Mouse (Mus musculus) neural tube, embryonic 10.5 days (tissue): ENCODE results near the gene Bcl9l.

ENCODE experiments used
- DNase-seq: peaks from one replicate; pipeline ENCODE4 v3.0.0-alpha.2; 2017; ENCODE audit warnings: low spot score; ENCODE audit errors: extremely low spot score

The Bcl9l gene

DNA sequence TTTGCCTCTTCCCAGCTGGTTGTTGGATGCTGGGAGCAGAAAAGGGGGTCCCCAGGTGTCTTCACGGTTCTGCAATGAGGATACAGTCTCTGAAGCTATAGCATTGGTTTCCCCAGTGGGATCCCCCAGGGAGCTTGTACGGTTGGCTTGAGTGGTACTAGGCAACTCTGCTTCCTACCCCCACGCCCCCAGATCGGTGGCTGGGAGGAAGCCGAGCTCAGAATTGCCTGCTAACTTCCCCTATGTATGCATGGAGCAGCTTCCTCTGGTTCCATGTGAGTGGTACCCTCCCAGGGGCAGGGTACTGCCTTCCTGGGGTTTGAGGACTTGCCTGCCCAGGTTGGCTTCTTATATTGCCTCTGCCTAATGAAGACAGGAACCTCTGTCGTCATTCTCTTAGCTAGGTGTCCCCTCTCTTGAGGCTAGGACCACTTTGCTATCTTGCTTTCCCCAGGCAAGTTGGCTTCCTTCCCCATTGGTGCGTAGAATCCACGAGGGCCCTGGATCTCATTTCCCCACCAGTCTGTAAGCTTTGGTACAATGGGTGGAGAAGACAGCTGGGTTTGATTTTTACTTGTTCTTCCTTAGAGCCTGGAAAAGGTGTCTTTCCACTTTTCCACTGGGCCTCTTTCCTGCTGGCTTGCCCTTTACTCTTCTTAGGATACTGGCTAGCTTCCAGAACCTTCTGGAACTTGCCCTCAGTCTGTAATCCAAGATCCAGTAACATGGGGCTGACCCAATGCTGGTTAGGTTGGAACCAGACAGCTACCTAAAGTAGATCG is 29.5 kb downstream of the Bcl9l start:
- no peak for DNase-seq

DNA sequence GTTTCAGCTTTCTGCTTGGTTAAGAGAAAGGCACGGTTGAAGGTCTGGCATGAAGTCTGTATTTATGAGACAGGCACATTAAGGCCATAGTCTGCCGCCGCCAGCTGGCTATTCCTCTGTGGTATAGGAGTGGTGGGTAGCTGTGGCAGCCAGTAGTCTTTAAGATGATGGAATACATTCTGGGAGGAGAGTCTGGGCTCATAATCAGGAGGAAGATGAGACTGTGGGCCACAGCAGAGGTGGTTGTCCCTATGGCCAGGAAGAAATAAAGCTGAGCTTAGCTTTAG is 30.0 kb downstream of the Bcl9l start:
- DNase-seq: no peak

DNA sequence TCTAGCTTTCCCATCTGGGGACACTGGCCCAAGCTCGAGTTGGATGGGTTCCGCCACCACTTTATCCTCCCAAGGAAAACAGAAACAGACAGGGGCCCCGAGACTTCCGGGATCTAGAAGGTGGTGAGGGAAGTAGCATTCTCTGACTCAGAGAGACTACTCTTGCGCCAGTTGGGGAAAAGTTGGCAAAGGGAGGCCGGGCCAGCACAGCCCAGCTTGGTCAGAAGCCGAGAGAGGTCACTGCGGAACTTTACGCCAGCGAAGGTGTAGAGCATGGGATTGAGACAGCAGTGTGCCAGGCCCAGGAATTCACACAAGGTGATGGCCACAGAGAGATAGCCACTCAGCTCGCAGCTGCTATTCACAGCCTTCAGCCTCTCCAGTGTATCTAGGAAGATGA is 30.5 kb downstream of the Bcl9l start:
- DNase-seq: no peak

DNA sequence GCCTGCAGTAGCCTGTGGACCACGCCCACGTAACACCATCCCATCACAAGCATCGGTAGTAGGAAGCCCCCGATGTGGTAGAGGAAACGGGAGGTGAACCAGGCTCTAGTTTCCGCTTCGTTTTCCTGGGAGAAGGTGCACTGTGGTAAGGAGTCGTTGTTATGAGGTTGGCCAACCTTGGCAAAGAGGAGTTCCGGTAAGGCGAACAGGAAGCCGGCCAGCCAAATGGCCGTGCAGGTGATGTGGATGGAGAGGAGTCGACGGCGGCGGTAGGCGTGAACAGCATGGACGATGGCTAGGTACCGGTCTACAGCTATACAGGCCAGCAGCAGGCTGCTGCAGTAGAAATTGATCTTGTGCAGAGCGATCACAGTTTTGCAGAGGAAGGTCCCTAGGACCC is 31.0 kb downstream of the Bcl9l start:
- DNase-seq: no peak

DNA sequence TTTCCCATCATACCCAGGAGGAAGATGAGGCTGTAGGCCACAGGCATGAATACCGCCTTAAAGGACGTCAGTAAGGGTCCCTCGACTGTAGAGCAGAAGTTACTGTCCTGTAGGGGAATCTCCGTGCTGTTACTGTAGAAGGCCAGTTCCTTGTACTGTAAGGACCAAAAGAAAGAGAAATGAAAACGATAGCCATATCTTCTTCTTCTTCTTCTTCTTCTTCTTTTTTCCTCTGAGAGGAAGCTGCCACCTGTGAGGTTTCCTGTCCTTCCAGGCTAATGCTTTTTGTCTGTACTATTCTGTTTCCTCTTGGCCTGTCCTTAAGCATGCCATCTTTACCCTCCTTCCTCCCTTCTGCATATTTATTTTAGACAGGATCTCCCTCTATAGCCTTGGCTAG is 31.5 kb downstream of the Bcl9l start:
- no peak for DNase-seq

DNA sequence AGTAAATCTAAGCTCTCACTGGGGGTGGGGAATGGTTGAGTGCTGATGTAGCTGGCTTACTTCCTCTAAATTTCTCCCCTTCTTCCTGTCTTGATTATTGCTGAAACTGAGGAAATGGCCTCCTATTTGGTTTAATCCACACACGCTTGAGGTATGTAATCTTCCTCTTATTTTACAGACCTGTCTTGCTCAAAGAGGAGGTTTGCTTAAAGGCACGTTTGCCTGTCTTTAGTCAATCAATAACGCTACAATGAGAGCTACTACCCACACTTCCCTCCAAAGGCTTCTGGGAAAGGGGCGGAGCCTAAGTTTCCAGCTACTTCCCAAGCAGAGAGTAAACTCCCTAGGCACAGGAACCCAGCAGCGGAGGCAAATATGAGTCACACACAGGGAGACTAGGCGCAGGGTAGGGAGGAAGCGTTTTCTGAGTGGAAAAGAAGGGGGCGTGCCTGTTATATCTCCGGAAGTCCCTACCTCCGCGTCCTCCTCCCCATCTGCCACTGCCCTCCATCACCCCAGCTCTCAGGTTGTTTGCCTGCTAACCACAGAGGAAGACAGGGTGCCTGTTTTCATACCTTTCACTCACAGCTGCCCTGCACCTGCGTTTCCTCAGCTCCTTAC is 32.6 kb downstream of the Bcl9l start:
- DNase-seq: no peak

DNA sequence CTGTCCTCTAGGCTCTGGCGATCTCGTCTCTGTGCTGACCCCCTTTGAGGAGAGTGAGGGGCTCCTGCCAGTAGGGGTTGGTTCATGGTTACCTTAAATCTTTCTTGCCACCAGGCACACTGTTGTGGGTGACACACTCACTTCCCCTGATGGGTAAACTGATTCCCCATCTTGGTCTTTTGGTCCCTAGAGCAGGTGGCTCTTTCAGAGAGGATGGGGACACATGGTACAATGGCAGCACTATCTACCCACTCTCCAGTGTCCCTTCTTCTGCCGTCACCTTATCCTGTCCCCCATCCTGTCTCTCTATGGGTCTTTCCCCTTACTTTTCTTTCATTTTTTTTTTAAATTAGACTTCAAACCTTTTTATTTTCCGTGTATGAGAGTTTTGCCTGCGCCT is 33.3 kb downstream of the Bcl9l start:
- no peak for DNase-seq

DNA sequence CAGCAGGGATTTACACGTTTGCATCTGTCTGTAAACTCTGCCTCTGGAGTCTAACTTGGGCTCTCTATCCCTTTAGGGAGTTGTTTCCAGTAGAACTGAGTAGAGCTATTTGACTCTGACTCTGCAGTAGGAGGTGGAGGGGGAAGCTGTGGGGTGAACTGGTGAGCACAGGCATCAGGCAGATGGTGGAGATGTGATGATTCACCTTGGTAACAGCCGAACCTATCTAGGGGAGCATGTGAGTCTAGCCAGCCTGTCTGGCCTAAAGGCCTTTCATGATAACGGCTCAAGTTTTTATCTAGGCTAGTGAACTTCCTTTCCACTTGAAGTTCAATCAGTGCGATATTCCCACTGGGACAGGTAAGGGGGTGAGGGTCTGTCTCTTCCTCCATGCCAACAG is 34.7 kb downstream of the Bcl9l start:
- no peak for DNase-seq

DNA sequence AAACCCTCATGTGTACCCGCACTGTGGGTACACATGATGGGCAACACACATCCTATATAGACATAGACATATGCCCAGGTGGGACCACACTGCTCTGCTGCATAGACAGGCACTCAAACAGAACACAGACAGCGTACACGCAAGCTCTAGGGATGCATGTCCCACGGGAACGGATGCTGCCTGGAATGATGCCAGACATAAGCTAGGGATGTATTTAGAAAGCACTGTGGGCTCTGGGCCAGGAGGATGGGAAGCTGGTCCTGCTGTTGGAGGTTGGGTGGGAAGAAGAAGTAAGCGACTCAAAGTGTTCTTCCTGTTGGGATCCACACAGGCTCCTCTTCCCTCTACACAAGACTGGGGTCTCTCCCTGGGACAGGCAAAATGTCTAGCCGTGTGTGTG is 35.4 kb downstream of the Bcl9l start:
- DNase-seq: no peak

DNA sequence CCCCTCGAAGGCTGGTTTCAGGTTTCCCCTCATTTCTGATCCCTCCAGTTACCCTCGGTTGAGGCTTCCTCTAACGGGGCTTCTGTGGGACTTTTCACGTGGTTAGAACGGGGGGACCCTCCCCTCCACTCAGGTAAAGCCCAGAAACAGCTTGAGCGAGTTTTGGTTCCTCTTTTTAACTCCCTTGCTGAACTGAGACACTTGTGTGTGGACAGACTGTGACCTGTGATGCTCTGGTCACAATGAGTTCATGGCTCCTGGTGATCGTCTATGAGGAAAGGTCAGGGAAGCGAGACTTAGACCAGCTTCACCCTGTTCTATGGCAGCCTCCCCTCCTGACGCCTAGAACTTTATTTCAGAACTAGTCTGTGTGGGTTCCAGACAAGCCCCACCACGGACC is 39.3 kb downstream of the Bcl9l start:
- DNase-seq: no peak

DNA sequence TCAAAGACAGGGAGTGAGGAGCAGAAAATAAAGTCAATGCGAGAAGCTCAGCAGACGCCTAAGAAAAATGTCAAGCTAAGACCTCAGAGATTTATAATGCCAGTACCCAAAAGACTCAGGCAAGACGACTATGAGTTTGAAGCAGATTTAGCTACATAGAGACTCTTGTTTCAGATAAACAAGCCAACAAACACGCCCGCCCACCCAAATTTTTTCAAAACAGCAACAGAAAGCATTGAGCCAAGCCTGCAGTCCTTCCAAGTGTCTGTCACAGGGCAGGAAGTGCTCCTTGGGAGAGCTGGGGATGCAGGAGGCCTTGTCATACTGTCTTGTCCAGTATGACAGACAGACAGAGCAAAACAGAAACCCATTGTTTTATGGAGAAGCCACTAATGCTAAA is 41.1 kb downstream of the Bcl9l start:
- DNase-seq: no peak

DNA sequence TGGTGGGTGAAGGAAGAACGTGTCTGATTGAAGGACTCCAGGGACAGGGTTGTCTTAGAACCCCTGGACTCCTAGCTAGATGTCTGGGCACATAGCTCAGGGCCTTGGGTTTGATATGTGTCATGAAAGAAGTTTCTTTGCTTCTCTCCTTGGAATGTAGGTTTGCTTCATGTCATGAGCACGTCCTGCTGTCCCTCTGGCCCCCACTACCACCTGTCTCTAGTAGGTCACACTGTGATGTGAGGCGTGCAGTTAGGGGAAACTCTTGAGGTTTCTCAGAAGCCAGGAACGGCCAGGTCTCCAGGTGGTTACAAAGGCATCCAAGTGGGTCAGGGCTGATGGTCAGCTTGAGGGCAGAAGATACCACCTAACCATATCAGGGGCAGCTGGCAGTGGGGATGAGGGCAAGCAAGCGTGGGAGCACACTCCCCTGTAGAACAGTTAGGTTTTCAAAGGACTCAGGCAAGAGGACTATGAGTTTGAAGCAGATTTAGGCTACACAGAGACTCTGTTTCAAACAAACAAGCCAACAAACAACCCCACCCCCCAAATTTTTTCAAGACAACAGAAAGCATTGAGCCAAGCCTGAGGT is 41.7 kb downstream of the Bcl9l start:
- DNase-seq: no peak

DNA sequence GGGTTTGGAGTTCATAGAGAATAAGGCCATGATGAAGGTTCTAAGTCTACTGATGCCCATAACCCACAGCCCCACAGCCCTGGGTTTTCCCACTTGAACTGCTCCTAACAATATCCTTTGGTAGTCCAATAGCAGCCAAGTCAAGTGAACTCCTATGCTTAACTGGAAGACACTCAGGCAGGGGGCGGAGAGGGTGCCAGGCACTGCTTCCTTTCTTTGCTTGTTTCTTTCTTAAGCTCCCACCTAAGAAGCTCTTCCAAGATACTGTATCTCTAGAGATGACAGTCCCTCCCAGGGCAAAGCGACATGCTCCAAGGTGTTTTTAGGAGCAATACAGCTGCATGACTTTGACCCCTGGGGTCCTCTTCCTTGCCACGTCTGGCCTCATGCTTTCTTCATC is 42.4 kb downstream of the Bcl9l start:
- DNase-seq: no peak

DNA sequence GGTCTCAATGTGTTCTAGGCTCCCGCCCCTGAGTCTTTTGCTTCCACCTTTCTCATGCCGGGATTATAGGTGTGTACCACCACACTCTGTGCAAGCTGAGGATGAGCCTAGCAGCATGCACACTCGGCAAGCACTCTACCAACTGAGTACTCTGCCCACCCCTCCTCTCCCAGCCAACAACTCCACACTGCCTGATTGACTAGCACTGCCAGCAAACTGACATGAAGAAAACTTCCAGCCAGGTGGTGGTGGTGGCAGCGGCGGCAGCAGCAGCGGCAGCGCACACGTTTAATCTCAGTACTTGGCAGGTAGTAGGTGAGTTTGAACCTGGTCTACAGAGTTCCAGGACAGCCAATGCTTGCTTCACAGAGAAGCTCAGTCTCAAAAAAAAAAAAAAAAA is 43.0 kb downstream of the Bcl9l start:
- no peak for DNase-seq

DNA sequence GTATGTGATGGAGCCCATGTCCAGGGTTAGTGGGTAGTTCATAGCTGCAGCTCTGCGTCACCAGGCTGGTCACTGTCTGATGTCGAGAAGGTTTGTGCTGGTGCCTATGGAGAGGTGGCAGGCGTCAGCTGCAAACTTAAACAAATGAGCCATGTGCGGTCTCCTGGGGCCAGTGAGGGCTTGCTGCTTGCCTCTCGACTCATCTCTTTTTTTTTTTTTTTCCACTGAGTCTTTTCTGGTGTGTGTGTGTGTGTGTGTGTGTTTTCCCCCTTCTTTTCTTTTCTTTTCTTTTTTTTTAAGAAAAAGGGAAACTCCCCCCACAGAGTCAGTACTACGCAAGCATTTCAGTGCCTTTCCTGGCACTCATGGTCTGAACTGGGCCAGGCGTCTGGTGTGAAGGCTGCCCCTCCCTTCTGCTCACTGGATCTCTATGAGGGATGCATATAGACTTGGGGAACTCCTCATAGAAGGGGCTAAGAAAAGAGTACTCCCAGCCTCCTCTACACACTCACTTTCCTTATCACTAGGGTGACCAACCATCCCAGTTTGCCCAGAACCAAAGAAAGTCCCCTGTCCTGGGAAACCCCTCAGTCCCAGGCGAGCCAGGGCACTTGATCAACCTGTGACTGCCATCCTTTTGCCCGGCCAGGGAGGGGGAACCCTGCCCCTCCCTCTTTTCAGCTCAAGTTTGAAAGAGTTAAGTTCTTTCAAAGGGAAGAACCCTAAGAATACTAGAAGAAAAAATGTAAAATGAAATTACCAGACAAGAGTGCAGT is 43.9 kb downstream of the Bcl9l start:
- no peak for DNase-seq

DNA sequence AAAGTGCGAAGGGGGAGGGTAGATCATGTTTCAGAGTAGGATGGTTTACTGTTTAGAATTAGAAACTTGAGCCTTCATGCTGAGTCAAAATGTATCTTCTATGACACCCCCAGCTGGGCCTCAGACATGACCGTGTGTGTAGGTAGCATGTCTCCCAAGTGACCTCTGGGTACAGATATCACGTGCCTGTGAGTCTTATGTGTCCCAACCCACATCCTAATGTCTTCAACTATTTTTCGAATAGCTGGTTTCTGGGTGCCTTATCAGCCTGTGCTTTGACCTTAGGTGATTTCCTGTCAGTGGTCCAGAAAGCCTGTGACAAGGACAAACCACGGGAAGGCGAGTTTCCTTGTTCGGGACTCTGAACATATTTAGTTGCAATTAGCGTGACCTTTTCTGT is 45.7 kb downstream of the Bcl9l start:
- no peak for DNase-seq

DNA sequence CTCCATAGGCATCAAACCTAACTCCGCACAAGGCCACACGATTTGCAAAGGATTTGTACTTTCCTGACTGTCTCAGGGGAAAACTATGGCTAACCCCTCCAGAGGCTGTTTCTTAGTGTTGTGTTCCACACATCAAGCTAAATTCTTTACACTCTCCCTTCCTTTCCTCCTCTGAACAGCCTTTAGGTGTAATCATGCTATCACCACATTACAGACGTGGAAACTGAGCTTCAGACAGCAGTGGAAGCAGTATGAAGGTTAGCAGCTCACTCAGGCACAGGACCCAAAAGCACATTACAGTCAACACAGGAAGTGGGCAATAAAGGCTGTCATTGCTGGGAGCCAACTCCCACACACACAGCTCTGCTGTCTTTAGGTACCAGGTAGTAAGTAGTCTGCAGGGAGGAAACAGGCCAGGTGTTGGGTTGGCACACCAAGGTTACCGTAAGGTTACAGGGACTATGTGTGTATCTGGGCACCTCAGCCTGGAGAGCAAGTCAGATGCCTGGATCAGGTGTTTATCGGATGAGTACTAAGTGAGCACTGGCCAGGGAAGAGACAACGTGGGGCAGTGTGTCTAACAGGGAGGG is 50.5 kb downstream of the Bcl9l start:
- no peak for DNase-seq

DNA sequence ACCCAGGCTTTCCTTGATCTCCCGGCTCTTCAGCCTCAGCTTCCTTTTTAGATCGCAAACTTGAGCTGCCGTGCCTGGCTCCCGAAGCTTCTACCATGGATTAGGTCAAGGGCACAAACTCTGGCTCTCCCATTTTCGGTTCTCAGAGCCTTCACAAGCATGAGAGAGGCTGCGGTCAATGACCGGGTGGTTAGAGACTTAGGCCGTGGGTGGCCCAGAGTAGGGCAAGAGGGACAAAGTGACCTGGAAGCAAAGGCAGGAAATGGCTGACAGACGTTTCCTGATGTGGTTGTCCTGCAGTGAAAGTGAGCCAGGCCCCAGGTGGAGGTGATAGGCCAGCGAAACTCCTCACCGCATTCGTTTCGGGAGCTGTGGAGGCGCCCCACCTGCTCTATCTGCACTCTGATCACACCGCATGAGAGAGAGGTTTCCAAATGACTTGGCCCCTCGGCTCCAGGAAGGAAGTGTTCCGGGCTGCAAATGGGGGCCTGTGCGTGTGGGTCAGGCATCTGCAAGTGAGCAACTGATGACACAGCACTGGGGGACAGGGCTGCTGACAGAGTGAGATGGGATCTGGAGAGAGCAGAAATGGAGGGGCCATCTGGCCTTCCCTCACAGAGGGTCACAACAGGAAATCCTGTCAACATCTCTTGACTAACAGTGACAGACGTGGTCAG is 55.1 kb downstream of the Bcl9l start:
- peak; percentile 17 for DNase-seq

DNA sequence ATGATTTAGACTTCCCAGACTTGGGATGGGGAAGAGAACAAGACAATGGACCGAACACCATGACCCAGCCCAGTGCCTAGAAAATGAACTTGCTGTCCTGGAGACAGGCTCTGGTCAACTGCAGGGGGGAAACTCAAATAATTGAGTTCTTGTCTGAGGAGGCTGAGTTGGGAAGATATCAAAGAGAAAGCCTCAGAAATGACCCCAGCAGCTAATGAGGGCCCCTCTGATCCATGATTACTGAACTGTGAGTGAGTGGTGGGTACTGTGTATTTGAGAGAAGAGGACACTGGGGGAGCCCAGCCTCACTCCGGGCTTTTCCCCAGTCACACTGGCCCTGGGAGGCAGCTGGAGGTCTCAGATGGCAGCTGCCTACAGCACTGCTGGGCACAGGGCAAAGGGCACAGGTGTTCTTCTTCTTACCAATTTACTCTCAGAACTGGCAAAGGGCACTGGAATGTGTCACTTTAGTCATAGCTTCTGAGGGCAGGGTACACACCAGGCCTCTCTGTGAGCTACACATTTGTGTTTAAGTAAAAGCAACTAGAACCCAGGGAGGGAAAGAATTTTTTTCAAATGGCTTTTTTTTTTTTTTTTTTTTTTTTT is 57.3 kb downstream of the Bcl9l start:
- no peak for DNase-seq

DNA sequence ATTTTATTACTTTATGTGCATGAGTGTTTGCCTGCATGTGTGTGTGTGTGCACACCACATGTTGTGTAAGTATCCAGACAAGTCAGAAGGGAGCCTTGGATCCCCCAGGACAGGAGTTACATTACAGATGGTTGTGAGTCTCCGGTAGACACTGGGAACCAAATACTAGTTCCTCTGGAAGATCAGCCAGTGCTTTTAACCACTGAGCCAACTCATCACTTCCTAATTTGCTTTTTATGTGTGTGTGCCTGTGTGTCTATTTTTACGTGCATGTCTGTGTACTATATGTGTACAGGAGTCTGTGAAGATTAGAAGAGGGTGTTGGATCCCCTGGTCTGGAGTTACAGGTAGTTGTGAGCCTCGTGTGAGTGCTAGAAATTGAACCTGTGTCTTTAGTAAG is 58.1 kb downstream of the Bcl9l start:
- DNase-seq: no peak

DNA sequence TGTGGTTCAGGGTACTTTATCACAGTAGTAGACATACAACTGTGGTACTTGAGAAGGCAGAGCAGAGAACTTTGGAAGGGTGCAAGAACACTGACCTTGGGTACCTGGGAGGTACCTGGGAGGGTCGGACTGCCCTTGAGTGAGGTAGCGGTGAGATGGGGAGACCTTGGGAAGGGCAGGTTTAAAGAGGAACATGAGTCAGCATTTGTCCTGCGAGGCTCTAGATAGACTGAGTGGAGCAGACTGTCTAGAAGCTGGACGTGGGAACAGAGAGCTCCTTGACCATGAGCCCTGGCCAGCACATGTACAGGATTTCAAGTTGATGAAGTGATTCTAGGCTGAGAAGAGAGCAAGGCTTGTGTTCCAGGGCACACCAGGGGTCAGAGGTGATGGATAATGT is 59.7 kb downstream of the Bcl9l start:
- no peak for DNase-seq
